Mouse (Mus musculus) kidney, adult 8-10 months (tissue): ENCODE measurements at regions not wholly inside any gene's neighbourhood (a gene's known extent, or its start where the extent isn't known, plus 50 kb on each side); places are given as distances from the start of the nearest gene placed in this dataset.

Experiments
- DNase-seq, 2 experiments: peaks; one replicate each; pipeline ENCODE4 v3.0.0; 2022

DNA sequence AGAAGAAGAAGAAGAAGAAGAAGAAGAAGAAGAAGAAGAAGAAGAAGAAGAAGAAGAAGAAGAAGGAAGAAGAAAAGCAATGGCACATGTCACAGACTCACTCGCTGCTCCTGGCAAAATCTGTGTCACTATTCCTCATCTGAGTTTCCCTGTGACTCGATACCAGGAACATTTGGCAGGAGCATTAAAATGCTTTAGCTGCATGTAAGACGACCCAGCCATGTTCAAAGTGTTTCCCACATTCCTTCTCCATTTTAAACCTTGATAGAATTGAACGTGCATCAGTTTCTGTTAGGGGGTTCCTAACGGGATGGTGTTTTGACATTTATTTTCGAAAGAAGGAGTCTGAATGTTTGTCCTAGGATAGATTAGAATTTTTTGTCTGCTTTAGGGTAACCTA, 51.2 kb upstream of the Pja2 start:
- DNase-seq: no peak

- no peak for DNase-seq
These were observed 51.9 kb upstream of the Pja2 start for GRCm38 (mm10) chr17:64383600-64383999.

- DNase-seq: no peak
These were observed 58.6 kb upstream of the Pja2 start for GRCm38 (mm10) chr17:64390349-64390748.

GRCm38 (mm10) chr17:64397254-64397897, 65.7 kb upstream of the Pja2 start:
- DNase-seq: peak; percentile 12 to 19

DNA sequence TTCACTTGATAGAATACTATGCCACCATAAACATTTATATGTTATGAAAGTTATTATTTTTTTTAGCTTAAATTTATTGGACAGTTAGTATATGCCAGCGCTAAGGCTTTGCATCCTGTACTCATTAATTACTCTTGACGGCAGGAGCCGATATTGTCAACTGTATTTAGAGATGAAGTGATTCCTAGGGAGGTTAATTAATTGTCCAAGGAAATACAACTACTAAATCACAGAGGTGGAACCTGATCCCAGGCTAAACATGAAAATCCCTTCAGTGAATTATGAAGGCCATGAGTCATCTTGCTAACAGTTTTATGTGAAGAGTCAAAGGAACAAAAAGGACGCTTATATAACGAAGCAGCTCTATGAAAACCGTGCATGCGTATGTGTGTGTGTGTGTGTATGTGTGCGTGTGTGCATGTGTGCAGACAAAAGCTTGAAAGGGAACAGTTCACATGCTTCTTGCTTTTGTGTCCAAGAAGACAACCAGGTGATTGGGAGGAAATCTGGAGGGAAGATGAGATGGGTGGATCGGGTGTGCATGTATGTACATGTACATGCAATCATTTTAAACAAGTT, 66.5 kb upstream of the Pja2 start:
- DNase-seq: peak in 1 of 2 experiments; percentile 46

- DNase-seq: no peak
These were observed 67.0 kb upstream of the Pja2 start for GRCm38 (mm10) chr17:64398708-64399107.

DNA sequence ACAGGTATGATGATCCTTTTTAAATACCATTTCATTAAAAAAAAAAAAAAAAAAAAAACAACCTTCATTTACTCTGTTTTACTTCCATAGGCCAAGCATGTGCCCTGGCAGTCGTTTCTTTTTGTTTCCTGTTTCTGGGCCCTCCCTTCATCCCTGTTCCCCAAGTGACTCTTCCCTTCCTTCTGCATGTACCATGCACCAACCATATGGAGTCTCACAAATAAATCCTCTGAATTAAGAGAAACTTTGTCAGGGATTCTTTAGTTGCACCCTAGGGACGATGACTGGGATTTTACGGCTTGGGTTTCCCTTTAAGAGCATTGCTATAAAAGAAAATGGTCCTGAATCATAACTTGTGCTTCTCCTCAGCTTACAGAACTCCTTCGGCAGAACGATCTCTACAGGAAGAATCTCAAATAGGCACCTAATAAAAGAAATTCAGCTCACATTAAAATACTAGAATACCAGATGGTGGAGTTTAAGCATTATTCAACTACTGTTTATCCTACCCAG, 75.1 kb upstream of the Pja2 start:
- DNase-seq: no peak

GRCm38 (mm10) chr17:64407255-64408011, 75.7 kb upstream of the Pja2 start:
- DNase-seq: no peak

DNA sequence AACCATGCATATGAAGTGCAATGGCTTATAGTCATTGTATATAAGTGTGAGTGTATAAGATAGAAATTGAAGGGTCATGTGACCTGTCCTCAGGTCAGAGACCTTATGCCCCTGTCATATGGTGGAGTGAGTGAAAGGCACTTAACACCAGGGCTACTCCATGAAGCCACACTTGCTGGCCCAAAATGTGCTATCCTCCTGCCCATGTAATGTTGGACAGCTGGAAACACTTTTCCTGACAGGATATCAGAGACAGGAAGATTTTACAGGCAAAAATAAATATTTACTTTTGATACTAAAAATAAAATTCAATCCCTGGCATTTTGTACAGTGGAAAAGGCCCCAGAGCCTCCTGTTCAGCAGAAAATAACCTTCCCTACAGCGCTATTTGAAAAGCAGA, 94.1 kb upstream of the Pja2 start:
- DNase-seq: no peak

DNA sequence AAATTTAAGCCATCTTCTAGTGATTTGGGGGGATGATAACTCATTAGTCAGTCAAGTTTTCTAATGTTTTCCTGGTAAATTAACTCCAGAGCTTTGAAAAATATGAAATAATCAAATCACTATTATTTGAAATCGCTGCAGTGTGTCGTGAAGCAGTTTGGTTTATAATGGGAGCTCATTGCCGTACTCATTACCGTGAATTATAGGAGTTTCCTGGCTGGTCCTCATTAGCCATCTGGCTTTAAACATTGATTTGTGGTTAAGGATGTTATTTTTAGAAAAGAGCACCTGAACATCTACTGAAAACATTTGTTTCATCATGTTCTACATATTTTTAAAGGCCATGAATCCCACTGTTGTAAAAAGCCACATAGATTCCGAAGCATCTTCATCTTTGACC, 94.8 kb upstream of the Pja2 start:
- DNase-seq: no peak

- DNase-seq: no peak
These were observed 107.9 kb upstream of the Pja2 start for GRCm38 (mm10) chr17:64439571-64439970.

DNA sequence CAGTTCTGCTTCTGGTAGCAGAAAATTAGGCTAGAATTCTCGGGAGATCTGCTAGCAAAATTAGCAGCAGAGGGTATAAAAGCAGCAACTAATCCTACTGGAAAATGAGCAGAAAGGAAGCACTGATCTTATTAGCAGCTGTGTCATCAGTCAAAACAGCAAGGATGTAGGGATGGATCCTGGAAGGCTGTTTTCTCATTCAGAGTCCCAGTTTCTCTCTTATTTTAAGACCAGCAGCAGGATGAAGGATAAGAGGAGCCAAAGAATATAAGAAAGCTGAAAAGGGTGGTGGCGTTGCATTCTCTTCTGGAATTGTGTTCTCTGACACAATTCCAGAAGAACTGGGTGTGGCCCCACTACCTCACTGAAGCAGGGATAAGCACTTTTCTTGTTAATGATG, 123.0 kb upstream of the Pja2 start:
- DNase-seq: no peak

DNA sequence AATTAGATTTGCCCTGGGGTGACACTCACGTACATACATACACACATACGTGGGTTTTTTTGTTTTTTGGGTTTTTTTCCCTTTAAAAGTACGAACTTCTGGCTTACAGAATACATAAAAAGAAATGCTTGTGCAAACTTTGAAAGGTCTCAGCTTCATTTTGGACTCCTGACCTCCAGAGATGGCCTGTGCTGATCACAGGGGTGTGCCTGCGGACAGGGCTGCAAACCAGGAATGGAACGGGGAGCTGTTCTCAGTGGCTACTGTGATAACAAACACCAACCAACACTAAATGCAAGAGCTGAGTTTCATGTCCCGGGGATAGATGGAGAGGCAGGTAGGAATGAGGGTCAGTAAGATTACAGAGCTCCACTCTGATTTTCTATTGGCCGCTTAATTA, 134.3 kb upstream of the Man2a1 start:
- no peak for DNase-seq

GRCm38 (mm10) chr17:64466746-64467145, 133.8 kb upstream of the Man2a1 start:
- no peak for DNase-seq

DNA sequence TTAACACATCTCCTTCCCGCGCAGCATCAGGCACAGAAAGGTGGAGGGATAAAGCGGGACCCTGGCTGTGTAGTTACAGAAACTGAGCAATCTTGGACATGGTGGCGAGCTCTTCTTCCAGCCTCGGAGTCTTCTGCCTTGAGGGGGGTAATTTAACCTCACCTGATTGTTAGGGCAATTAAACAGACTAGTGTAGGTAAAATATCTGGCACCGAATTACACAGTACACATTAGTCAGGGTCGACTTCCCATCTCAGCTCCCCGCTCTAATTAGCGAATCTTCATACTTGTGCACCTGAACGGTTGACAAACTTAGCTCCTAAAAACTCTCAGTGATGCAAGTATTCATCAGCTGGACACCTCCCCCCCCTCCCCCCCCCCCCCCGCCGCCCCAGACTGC, 133.2 kb upstream of the Man2a1 start:
- DNase-seq: no peak

- no peak for DNase-seq
These were observed 130.7 kb upstream of the Man2a1 start for GRCm38 (mm10) chr17:64469754-64470400.

- DNase-seq: peak; percentile 51 to 55
These were observed 119.9 kb upstream of the Man2a1 start for GRCm38 (mm10) chr17:64480607-64481038.

DNA sequence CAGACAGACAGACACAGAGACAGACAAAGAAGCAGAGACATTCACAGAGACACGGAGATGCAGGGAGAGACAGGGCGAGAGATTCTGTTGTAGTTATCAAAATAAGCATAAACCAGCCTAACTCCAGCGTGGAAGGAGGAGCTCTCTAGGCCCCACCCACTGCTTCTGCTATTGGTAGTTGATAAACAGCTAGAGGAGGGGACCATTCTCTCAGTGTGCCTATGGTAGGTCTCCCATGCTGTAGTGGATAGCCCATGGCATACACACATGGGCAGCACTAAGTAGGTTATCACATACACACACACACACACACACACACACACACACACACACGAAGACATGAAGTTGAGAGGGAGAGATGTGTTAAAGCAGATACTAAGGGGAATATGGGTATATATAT, 115.7 kb upstream of the Man2a1 start:
- DNase-seq: no peak

DNA sequence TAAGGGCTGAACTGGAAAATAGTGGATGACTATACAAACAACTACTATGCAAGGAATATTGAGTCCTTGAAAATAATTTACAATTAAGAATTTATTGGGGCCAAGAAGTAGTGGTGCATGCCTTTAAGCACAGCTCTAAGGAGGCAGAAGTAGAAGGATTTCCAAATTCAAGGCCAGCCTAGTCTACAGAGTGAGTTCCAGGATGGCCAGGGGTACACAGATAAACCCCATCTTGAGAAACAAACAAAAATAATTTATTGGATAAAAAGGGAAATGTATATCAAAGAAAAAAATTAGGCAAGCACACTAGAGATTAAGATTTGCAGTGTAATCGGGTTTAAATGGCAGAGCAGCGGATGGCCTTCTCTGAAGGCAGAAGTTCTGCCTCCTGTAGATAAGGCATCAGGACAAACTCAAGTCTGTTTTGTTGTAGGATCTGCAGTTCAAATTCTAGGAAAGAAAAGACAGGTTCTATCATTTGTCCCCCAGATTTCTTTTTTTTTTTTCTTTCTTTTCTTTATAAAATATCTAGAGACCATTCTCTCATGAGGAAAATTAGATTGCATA, 110.7 kb upstream of the Man2a1 start:
- no peak for DNase-seq

DNA sequence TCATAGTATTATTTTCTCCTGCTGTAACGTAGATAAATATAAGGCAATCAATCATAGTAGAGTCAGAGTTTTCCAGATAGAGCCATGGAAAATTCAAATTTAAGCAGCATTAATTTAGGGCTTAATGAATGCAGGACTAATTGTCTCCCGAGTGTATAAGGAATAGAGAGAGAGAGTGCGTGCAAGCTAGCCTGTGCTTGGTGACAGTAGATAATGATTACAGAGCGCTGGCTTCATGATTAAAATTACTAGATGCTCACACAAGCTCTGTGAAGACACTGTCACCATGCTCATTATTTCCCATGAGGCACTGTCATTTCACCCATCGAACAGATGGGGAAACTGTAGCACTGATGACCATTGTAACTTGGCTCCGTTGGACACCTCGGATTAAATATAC, 109.9 kb upstream of the Man2a1 start:
- DNase-seq: no peak

GRCm38 (mm10) chr17:64491922-64492353, 108.6 kb upstream of the Man2a1 start:
- DNase-seq: no peak

- DNase-seq: peak in 1 of 2 experiments; percentile 11
These were observed 107.8 kb upstream of the Man2a1 start for GRCm38 (mm10) chr17:64492614-64493269.
